Comparison of ENCODE assay signal across 12 mouse cellular contexts in the genomic region with DNA sequence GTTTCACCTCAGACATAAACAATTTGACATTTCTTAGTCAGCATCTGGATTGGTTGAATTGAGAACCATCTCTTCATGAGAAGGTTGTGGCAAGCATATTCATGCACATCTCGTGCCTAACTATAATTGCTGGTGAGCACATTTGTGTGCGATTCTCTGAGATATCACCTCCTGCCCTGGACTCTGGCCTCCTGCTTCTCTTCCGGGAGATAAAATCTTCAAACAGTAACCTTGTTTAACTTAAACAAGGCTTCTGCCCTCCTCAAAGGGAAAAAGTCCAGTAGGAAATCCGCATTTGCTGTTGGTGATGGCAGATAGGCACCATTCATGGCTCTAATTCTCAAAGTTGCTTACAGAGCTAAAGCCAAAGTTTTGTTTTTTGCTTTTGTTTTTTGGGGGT.
"Had no signal": no experiment of that assay in that cellular context is flagged by ENCODE, and none has a peak within 500 bp of the region (broad histone marks: within the 10 kb centered on the region; RNA-seq: fewer than 3 reads in every experiment).

No protein-coding gene starts in this region.

- H3K4me3 ChIP-seq: kidney, embryonic 15.5 days; limb, embryonic 15.5 days; midbrain, embryonic 10.5 days; myocyte; neural tube, embryonic 15.5 days had no signal

- H3K9ac ChIP-seq: kidney, embryonic 15.5 days; limb, embryonic 15.5 days; neural tube, embryonic 15.5 days had no signal

- H3K27ac ChIP-seq: kidney, embryonic 15.5 days; limb, embryonic 15.5 days; midbrain, embryonic 10.5 days; neural tube, embryonic 15.5 days; stomach, postnatal 0 days had no signal

- DNase-seq: kidney, adult 2 months; kidney, postnatal 14 days; layer of hippocampus, adult 9-11 months; layer of hippocampus, postnatal 36 days; midbrain, embryonic 14.5 days; thymus, postnatal 4 days had no signal

- H3K36me3 ChIP-seq: kidney, embryonic 15.5 days; limb, embryonic 15.5 days; midbrain, embryonic 10.5 days; neural tube, embryonic 15.5 days had no signal

- H3K4me2 ChIP-seq: kidney, embryonic 15.5 days; limb, embryonic 15.5 days; neural tube, embryonic 15.5 days had no signal

- H3K27me3 ChIP-seq: kidney, embryonic 15.5 days; limb, embryonic 15.5 days; neural tube, embryonic 15.5 days had no signal

- H3K9me3 ChIP-seq: kidney, embryonic 15.5 days; limb, embryonic 15.5 days; midbrain, embryonic 10.5 days; neural tube, embryonic 15.5 days had no signal

- H3K4me1 ChIP-seq: kidney, embryonic 15.5 days; midbrain, embryonic 10.5 days; neural tube, embryonic 15.5 days had no signal
